Comparison of ENCODE assay signal across 8 mouse cellular contexts in genomic region chr13:4790414-4790813, GRCm38 (mm10).
"Had no signal": no experiment of that assay in that cellular context is flagged by ENCODE, and none has a peak within 500 bp of the region (broad histone marks: within the 10 kb centered on the region; RNA-seq: fewer than 3 reads in every experiment).

No protein-coding gene starts in this region.

- ATAC-seq: midbrain, embryonic 13.5 days had no signal

- DNase-seq: kidney, adult 11 months; kidney, adult 9 months; kidney, postnatal 14 days; lung, postnatal 4 days; right cerebral cortex, adult 18-20 months; right cerebral cortex, postnatal 25 days; thymus, postnatal 36 days had no signal
